Mouse (Mus musculus) gastrocnemius, adult 2 months (tissue): ENCODE results near the gene Bmp3. TPM values are rescaled to one million over a fixed set of nuclear protein-coding genes. Genes with fewer than 3 reads are reported as not detected.

Source experiments
- DNase-seq: peaks from one replicate; pipeline ENCODE4 v3.0.0; 2022
- H3K27ac ChIP-seq: fragments of 200-600 bp; 2 replicates; pipeline ENCODE4 v1.8.1; 2022; ENCODE audit warnings: mild to moderate bottlenecking
- H3K4me3 ChIP-seq: fragments of 200-600 bp; 2 replicates; pipeline ENCODE4 v1.8.1; 2022; ENCODE audit warnings: mild to moderate bottlenecking, moderate library complexity
- CTCF ChIP-seq: fragments of 200-600 bp; IDR thresholded peaks from 2 replicates; pipeline ENCODE4 v1.8.1; 2022; ENCODE audit warnings: antibody characterized with exemption, mild to moderate bottlenecking, moderate library complexity
- intact Hi-C: fragments of 180-260 bp; cut with DNase I; formaldehyde crosslinking; loops from one replicate; pipeline ENCODE4 v1.15.1; 2025
- long read RNA-seq, 2 experiments: library from polyadenylated mRNA; stranded (forward); transcript quantifications; one replicate each; pipeline ENCODE4 v2.0.0; 2021
- total RNA-seq, 2 experiments: library from RNA; stranded (reverse); gene quantifications; 2 replicates each; pipeline ENCODE4 v1.2.3; 2021

Bmp3 gene
- total RNA-seq = 1 to 10 TPM in 1 of 2 experiments, under 1 TPM in 1; 0.64 to 1.5 TPM
- long read RNA-seq, experiment 1, full-length matches to known transcripts = 1 of 1 reads
- long read RNA-seq, experiment 1, partial matches to known transcripts = 0 of 1 reads
- long read RNA-seq, experiment 1, other reads (novel, unspliced or antisense) = 0 of 1 reads
- long read RNA-seq, experiment 2 = 0 reads

- DNase-seq = peak; percentile 33
- H3K27ac ChIP-seq = peak within 1 kb of the TSS; percentile 57
- no peak for TF ChIP-seq CTCF
- intact Hi-C loops = loop anchor here (5.0 to 10.0 kb wide), 2 partner anchors 149 to 1197 kb away; no protein-coding TSS in a partner anchor
- H3K4me3 ChIP-seq = peak within 1 kb of the TSS; percentile 72
Measured at GRCm38 (mm10) chr5:98854264-98854626, at the start of gene Bmp3. TSS of gene Bmp3 (plus strand) at chr5:98854415.

GRCm38 (mm10) chr5:98804761-98805160 is 49.5 kb upstream of the Bmp3 start:
- no peak for DNase-seq
- H3K4me3 ChIP-seq = no peak overlapping the region
- no peak overlapping the region for H3K27ac ChIP-seq
- TF ChIP-seq CTCF = no peak
- intact Hi-C loops = no loop called here

- no peak for DNase-seq
- TF ChIP-seq CTCF = no peak
- H3K4me3 ChIP-seq = no peak overlapping the region
- intact Hi-C loops = no loop called here
- no peak overlapping the region for H3K27ac ChIP-seq
Measured at GRCm38 (mm10) chr5:98806492-98806891, 47.7 kb upstream of the Bmp3 start.

- no peak for DNase-seq
- no peak for TF ChIP-seq CTCF
Measured at GRCm38 (mm10) chr5:98807022-98807421, 47.2 kb upstream of the Bmp3 start.

GRCm38 (mm10) chr5:98807953-98808352 is 46.3 kb upstream of the Bmp3 start:
- no peak overlapping the region for H3K27ac ChIP-seq
- H3K4me3 ChIP-seq = no peak overlapping the region
- no peak for DNase-seq
- intact Hi-C loops = no loop called here
- no peak for TF ChIP-seq CTCF

More at GRCm38 (mm10) chr5:98807022-98807421, 47.2 kb upstream of the Bmp3 start:
- Histone ChIP-seq H3K4me3 (no peak overlapping the region), H3K27ac (no peak overlapping the region)
- intact Hi-C loops = no loop called here

- Histone ChIP-seq H3K27ac (no peak overlapping the region), H3K4me3 (no peak overlapping the region)
- no peak for DNase-seq
- no peak for TF ChIP-seq CTCF
- intact Hi-C loops = no loop called here
Measured at GRCm38 (mm10) chr5:98812380-98812779, 41.8 kb upstream of the Bmp3 start.

GRCm38 (mm10) chr5:98815269-98815668 is 38.9 kb upstream of the Bmp3 start:
- intact Hi-C loops = loop anchor here (5.0 kb wide), 1 partner anchor 1338 kb away; no protein-coding TSS in a partner anchor
- Histone ChIP-seq H3K27ac (no peak overlapping the region), H3K4me3 (no peak overlapping the region)
- no peak for DNase-seq
- no peak for TF ChIP-seq CTCF

- H3K4me3 ChIP-seq = no peak overlapping the region
- intact Hi-C loops = no loop called here
- TF ChIP-seq CTCF = no peak
- no peak overlapping the region for H3K27ac ChIP-seq
- DNase-seq = no peak
Measured at GRCm38 (mm10) chr5:98833760-98834159, 20.5 kb upstream of the Bmp3 start.

GRCm38 (mm10) chr5:98834300-98834699 is 19.9 kb upstream of the Bmp3 start:
- intact Hi-C loops = no loop called here
- H3K27ac ChIP-seq = no peak overlapping the region

GRCm38 (mm10) chr5:98842600-98843310 is 11.5 kb upstream of the Bmp3 start:
- H3K4me3 ChIP-seq = no peak overlapping the region
- no peak for TF ChIP-seq CTCF
- intact Hi-C loops = no loop called here
- H3K27ac ChIP-seq = no peak overlapping the region
- no peak for DNase-seq

More at GRCm38 (mm10) chr5:98834300-98834699, 19.9 kb upstream of the Bmp3 start:
- no peak for TF ChIP-seq CTCF
- H3K4me3 ChIP-seq = no peak overlapping the region
- DNase-seq = no peak

- no peak for TF ChIP-seq CTCF
- no peak overlapping the region for H3K4me3 ChIP-seq
- intact Hi-C loops = no loop called here
- no peak overlapping the region for H3K27ac ChIP-seq
- no peak for DNase-seq
Measured at GRCm38 (mm10) chr5:98844664-98845063, 9.6 kb upstream of the Bmp3 start.

- Histone ChIP-seq H3K27ac (peak overlapping the region; percentile 57), H3K4me3 (peak overlapping the region; percentile 72)
- peak; percentile 59 for DNase-seq
- TF ChIP-seq CTCF = no peak
- intact Hi-C loops = loop anchor here (5.0 to 10.0 kb wide), 2 partner anchors 150 to 1198 kb away; no protein-coding TSS in a partner anchor
Measured at GRCm38 (mm10) chr5:98854627-98855564, 681 bp downstream of the Bmp3 start.
